Mouse (Mus musculus) CH12.LX (cell line): Measurements from ENCODE around the gene Rpl26. TPM values are rescaled to one million over a fixed set of nuclear protein-coding genes. Genes with fewer than 3 reads are reported as not detected.

Experiments
- DNase-seq: peaks from one replicate; pipeline ENCODE4 v3.0.0-alpha.2; 2013; ENCODE audit errors: extremely low read depth
- H3K27ac ChIP-seq: 2 replicates; pipeline ENCODE4 v1.5.1; 2012; ENCODE audit warnings: low read depth, mild to moderate bottlenecking, control low read depth, moderate library complexity; ENCODE audit not compliant: insufficient read depth
- H3K27me3 ChIP-seq: replicated peaks from 2 replicates; pipeline ENCODE3; 2012; ENCODE audit warnings: inconsistent platforms
- H3K36me3 ChIP-seq, 2 experiments: replicated peaks in 1 of 2; 2 replicates each; pipeline versions ENCODE3 to v1.6.1; 2012; ENCODE audit warnings: inconsistent platforms in 1 of 2, low read length in 1 of 2, mild to moderate bottlenecking in 1 of 2, mixed read lengths in 1 of 2, moderate library complexity in 1 of 2; ENCODE audit not compliant: control insufficient read depth in 1 of 2, insufficient read depth in 1 of 2
- H3K4me1 ChIP-seq, 2 experiments: 2 replicates each; pipeline ENCODE4 v1.6.1; 2012; ENCODE audit warnings: inconsistent platforms in 1 of 2, moderate library complexity in 1 of 2; ENCODE audit not compliant: insufficient read depth in 2 of 2, control insufficient read depth in 1 of 2
- H3K4me2 ChIP-seq: 2 replicates; pipeline ENCODE4 v1.6.1; 2012; ENCODE audit warnings: low read depth, mild to moderate bottlenecking, control low read depth; ENCODE audit not compliant: poor library complexity, insufficient read depth, severe bottlenecking
- H3K4me3 ChIP-seq, 3 experiments: fragments of 150-350 bp in 1 of 3; sonication (generic) in 1 of 3; replicated peaks in 1 of 3; 2 replicates each; pipeline versions ENCODE3 to v1.5.1; 2011 to 2012; ENCODE audit warnings: low read depth in 2 of 3, low read length in 2 of 3, mild to moderate bottlenecking in 2 of 3, moderate library complexity in 2 of 3, control low read depth in 1 of 3, improper control_type of control experiment in 1 of 3, inconsistent platforms in 1 of 3, mixed read lengths in 1 of 3; ENCODE audit not compliant: poor library complexity in 1 of 3
- H3K79me2 ChIP-seq: replicated peaks from 2 replicates; pipeline ENCODE4 v1.6.1; 2012; ENCODE audit warnings: mild to moderate bottlenecking, moderate library complexity; ENCODE audit not compliant: control insufficient read depth, poor library complexity, insufficient read depth, severe bottlenecking; ENCODE audit errors: extremely low read depth
- H3K9ac ChIP-seq: 2 replicates; pipeline ENCODE4 v1.6.1; 2012; ENCODE audit warnings: low read depth, mild to moderate bottlenecking, control low read depth, moderate library complexity; ENCODE audit not compliant: insufficient read depth
- H3K9me3 ChIP-seq: replicated peaks from 2 replicates; pipeline ENCODE3; 2012; ENCODE audit warnings: low read length, inconsistent platforms, mixed read lengths
- BHLHE40 ChIP-seq: IDR thresholded peaks from 2 replicates; pipeline ENCODE4 v1.6.1; 2011; ENCODE audit warnings: mild to moderate bottlenecking, low read depth, low read length, improper control_type of control experiment
- CHD1 ChIP-seq: IDR thresholded peaks from 2 replicates; pipeline ENCODE4 v1.6.1; 2012; ENCODE audit warnings: low read depth, low read length, improper control_type of control experiment, inconsistent platforms
- CHD2 ChIP-seq: IDR thresholded peaks from 2 replicates; pipeline ENCODE4 v1.6.1; 2011; ENCODE audit warnings: low read length, improper control_type of control experiment
- CTCF ChIP-seq, 2 experiments: IDR thresholded peaks in 1 of 2; conservative IDR thresholded peaks in 1 of 2; 2 replicates each; pipeline ENCODE4 v1.5.1; 2011 to 2012; ENCODE audit warnings: low read depth in 2 of 2, low read length in 2 of 2, improper control_type of control experiment in 1 of 2, inconsistent platforms in 1 of 2, mild to moderate bottlenecking in 1 of 2, moderate library complexity in 1 of 2
- ELF1 ChIP-seq: IDR thresholded peaks from 2 replicates; pipeline ENCODE4 v1.6.1; 2014; ENCODE audit warnings: low read depth, mild to moderate bottlenecking, inconsistent platforms, low read length, improper control_type of control experiment
- EP300 ChIP-seq: IDR thresholded peaks from 2 replicates; pipeline ENCODE4 v1.6.1; 2011; ENCODE audit warnings: low read length, improper control_type of control experiment
- GABPA ChIP-seq: IDR thresholded peaks from 2 replicates; pipeline ENCODE4 v1.6.1; 2012; ENCODE audit warnings: low read depth, low read length, improper control_type of control experiment, inconsistent platforms; ENCODE audit not compliant: insufficient replicate concordance
- HCFC1 ChIP-seq: IDR thresholded peaks from 2 replicates; pipeline ENCODE4 v1.6.1; 2012; ENCODE audit warnings: low read depth, mild to moderate bottlenecking, inconsistent platforms, low read length, improper control_type of control experiment
- JUN ChIP-seq: IDR thresholded peaks from 2 replicates; pipeline ENCODE4 v1.6.1; 2011; ENCODE audit warnings: low read depth, mild to moderate bottlenecking, low read length, improper control_type of control experiment, moderate library complexity; ENCODE audit not compliant: insufficient read depth
- KAT2A ChIP-seq: IDR thresholded peaks from 2 replicates; pipeline ENCODE4 v1.6.1; 2012; ENCODE audit warnings: low read length, improper control_type of control experiment, inconsistent platforms; ENCODE audit not compliant: insufficient replicate concordance
- MAFK ChIP-seq: IDR thresholded peaks from 2 replicates; pipeline ENCODE4 v1.6.1; 2011; ENCODE audit warnings: low read length, improper control_type of control experiment; ENCODE audit not compliant: insufficient replicate concordance
- MAX ChIP-seq: IDR thresholded peaks from 2 replicates; pipeline ENCODE4 v1.6.1; 2011; ENCODE audit warnings: low read length, improper control_type of control experiment
- MAZ ChIP-seq: IDR thresholded peaks from 2 replicates; pipeline ENCODE4 v1.6.1; 2012; ENCODE audit warnings: low read depth, mild to moderate bottlenecking, inconsistent platforms, low read length, improper control_type of control experiment, moderate library complexity
- MEF2A ChIP-seq: IDR thresholded peaks from 2 replicates; pipeline ENCODE4 v1.6.1; 2014; ENCODE audit warnings: low read depth, mild to moderate bottlenecking, inconsistent platforms, low read length, improper control_type of control experiment, borderline replicate concordance
- MXI1 ChIP-seq: IDR thresholded peaks from 2 replicates; pipeline ENCODE4 v1.6.1; 2011; ENCODE audit warnings: mild to moderate bottlenecking, low read depth, low read length, improper control_type of control experiment
- NELFE ChIP-seq: IDR thresholded peaks from 2 replicates; pipeline ENCODE4 v1.6.1; 2011; ENCODE audit warnings: low read depth, low read length, improper control_type of control experiment
- NRF1 ChIP-seq: IDR thresholded peaks from 2 replicates; pipeline ENCODE4 v1.6.1; 2014; ENCODE audit warnings: low read depth, mild to moderate bottlenecking, inconsistent platforms, low read length, improper control_type of control experiment, moderate library complexity
- PAX5 ChIP-seq: IDR thresholded peaks from 2 replicates; pipeline ENCODE4 v1.6.1; 2012; ENCODE audit warnings: low read length, inconsistent platforms, mixed read lengths
- POLR2A ChIP-seq: IDR thresholded peaks from 2 replicates; pipeline ENCODE4 v1.6.1; 2011; ENCODE audit warnings: low read depth, mild to moderate bottlenecking, improper control_type of control experiment, low read length
- POLR2AphosphoS2 ChIP-seq: IDR thresholded peaks from 2 replicates; pipeline ENCODE4 v1.6.1; 2011; ENCODE audit warnings: low read depth, low read length, improper control_type of control experiment
- RCOR1 ChIP-seq: conservative IDR thresholded peaks from 2 replicates; pipeline ENCODE4 v1.6.1; 2012; ENCODE audit warnings: low read depth, mild to moderate bottlenecking, inconsistent platforms, low read length, improper control_type of control experiment
- SIN3A ChIP-seq: IDR thresholded peaks from 2 replicates; pipeline ENCODE4 v1.6.1; 2012; ENCODE audit warnings: low read length, improper control_type of control experiment, inconsistent platforms
- SMC3 ChIP-seq: IDR thresholded peaks from 2 replicates; pipeline ENCODE4 v1.6.1; 2011; ENCODE audit warnings: low read depth, low read length, improper control_type of control experiment
- TBP ChIP-seq: conservative IDR thresholded peaks from 2 replicates; pipeline ENCODE4 v1.6.1; 2011; ENCODE audit warnings: low read depth, low read length, improper control_type of control experiment
- TCF12 ChIP-seq: IDR thresholded peaks from 2 replicates; pipeline ENCODE4 v1.6.1; 2014; ENCODE audit warnings: low read depth, mild to moderate bottlenecking, inconsistent platforms, low read length, improper control_type of control experiment
- USF1 ChIP-seq: IDR thresholded peaks from 2 replicates; pipeline ENCODE4 v1.6.1; 2014; ENCODE audit warnings: low read depth, mild to moderate bottlenecking, inconsistent platforms, low read length, improper control_type of control experiment
- USF2 ChIP-seq: conservative IDR thresholded peaks from 2 replicates; pipeline ENCODE4 v1.6.1; 2011; ENCODE audit warnings: low read depth, low read length, improper control_type of control experiment
- ZKSCAN1 ChIP-seq: IDR thresholded peaks from 2 replicates; pipeline ENCODE4 v1.6.1; 2012; ENCODE audit warnings: low read depth, inconsistent platforms, low read length, improper control_type of control experiment, borderline replicate concordance
- ZMIZ1 ChIP-seq: IDR thresholded peaks from 2 replicates; pipeline ENCODE4 v1.6.1; 2012; ENCODE audit warnings: low read depth, mild to moderate bottlenecking, inconsistent platforms, low read length, improper control_type of control experiment
- ZNF384 ChIP-seq: IDR thresholded peaks from 2 replicates; pipeline ENCODE4 v1.6.1; 2012; ENCODE audit warnings: low read depth, low read length, improper control_type of control experiment, inconsistent platforms
- dilution Hi-C: fragments of 300-500 bp; cut with MboI; formaldehyde crosslinking; loops from 2 replicates; pipeline ENCODE4 v1.14.3; 2020; ENCODE audit warnings: low sequenced_read_pairs; ENCODE audit not compliant: extremely low pct_unique_long_range_greater_than_20kb, extremely low pct_ligation_motif_present
- in situ Hi-C: fragments of 300-500 bp; cut with MboI; formaldehyde crosslinking; loops from 3 replicates; pipeline ENCODE4 v1.14.3; 2019; ENCODE audit warnings: low sequenced_read_pairs, low pct_ligation_motif_present, low pct_unique_long_range_greater_than_20kb, mixed read lengths
- polyA plus RNA-seq: library from polyadenylated mRNA; unstranded; fragments of >175 nt; gene quantifications from 2 replicates; pipeline ENCODE4 v1.2.1, GENCODE M21; 2012; ENCODE audit warnings: low read depth; ENCODE audit not compliant: insufficient read length
- total RNA-seq, 2 experiments: library from RNA; depleted of rRNA; stranded (reverse); fragments of 300-350 nt in 1 of 2; fragments of >200 nt in 1 of 2; gene quantifications; 2 replicates each; pipeline ENCODE4 v1.2.3; 2012 to 2014

The Rpl26 gene
- total and polyA plus RNA-seq, 3 experiments: 3,408 to 6,551 (median 6,508) TPM

DNA sequence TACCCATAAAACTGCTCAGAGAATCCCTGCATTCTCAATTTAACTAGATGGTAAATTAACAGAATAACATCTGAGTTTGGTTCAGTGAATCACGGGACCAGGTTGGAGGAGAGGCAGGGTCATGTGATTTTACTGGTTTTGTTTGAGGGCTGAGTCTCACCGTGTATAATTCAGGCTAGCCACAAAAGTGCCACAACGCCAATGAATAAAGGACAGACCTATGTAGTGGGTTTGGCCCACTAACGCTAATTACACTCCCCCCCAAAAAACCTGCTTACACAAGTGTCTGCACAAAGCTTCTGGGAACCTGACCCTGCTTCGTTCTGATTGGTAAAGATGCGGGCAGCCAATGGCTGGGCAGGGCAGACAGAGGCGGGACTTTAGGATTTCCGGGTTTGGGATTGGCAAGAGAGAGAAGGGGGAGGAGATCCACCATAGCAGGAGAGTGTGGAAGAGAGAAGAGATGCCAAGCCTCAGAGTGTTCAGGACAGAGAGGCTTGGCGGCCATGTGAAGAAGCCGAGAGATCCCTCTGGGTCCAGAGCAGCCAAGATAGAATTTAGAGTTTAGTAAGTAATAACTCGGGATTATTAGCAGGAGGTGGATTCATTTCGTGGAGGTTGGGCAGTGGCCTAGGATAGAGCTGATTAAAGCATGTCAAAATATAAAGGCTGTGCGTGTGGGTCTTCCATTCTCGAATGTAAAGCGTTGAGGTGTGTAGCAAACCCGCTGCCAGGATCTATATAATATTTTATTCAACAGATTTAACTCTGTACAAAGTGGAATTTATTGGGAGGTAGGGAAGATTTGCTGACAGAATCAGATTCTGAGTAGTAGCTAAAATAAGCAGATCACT lies 38.3 kb downstream of the Rpl26 start:
- Histone ChIP-seq H3K9ac (peak overlapping the region; percentile 93), H3K79me2 (no peaks in the 10 kb centered on the region), H3K4me3 (peak overlapping the region; percentile 56 to 75 (median 63)), H3K27ac (no peak overlapping the region), H3K36me3 (peaks cover 0 to 24% of the 10 kb centered on the region in 2 experiments), H3K4me2 (peak overlapping the region; percentile 77), H3K27me3 (no peaks in the 10 kb centered on the region), H3K9me3 (no peaks in the 10 kb centered on the region), H3K4me1 (peaks cover 0 to 22% of the 10 kb centered on the region in 2 experiments; a peak in 2 of 4 replicates)
- TF ChIP-seq ZMIZ1: peak; percentile 96
- peak; percentile 70 for TF ChIP-seq USF2
- peak; percentile 82 for TF ChIP-seq TCF12
- no peak for TF ChIP-seq JUN
- 0 out of 2 replicates have a peak, but pooled peaks have one; percentile 56 for TF ChIP-seq MAZ
- TF ChIP-seq ZNF384: no peak
- no peak for TF ChIP-seq GABPA
- TF ChIP-seq EP300: 0 out of 2 replicates have a peak, but pooled peaks have one; percentile 27
- TF ChIP-seq USF1: peak; percentile 74
- no peak for TF ChIP-seq ZKSCAN1
- peak; percentile 49 for TF ChIP-seq MAX
- TF ChIP-seq PAX5: no peak
- TF ChIP-seq NELFE: peak; percentile 87
- peak; percentile 89 for TF ChIP-seq TBP
- TF ChIP-seq MAFK: peak; percentile 61; the same call in 1 of the 2 replicates
- no peak for TF ChIP-seq SMC3
- TF ChIP-seq SIN3A: peak; percentile 90
- peak; percentile 77 for TF ChIP-seq CHD2
- peak; percentile 56 for TF ChIP-seq HCFC1
- TF ChIP-seq CHD1: peak; percentile 84; the same call in 1 of the 2 replicates
- peak; percentile 93 for TF ChIP-seq POLR2A
- TF ChIP-seq MXI1: peak; percentile 78; the same call in 1 of the 2 replicates
- TF ChIP-seq MEF2A: peak; percentile 57
- TF ChIP-seq BHLHE40: peak; percentile 86
- TF ChIP-seq NRF1: peak; percentile 34; the same call in 1 of the 2 replicates
- TF ChIP-seq CTCF (conservative IDR thresholded peaks at IDR 0.05 in 1 of 2, IDR thresholded peaks at IDR 0.05 in 1 of 2; ENCODE audit: low read depth in 2 of 2, low read length in 2 of 2): no peak
- TF ChIP-seq ELF1: peak; percentile 98
- TF ChIP-seq KAT2A: 0 out of 2 replicates have a peak, but pooled peaks have one; percentile 47
- TF ChIP-seq RCOR1: 0 out of 2 replicates have a peak, but pooled peaks have one; percentile 46
- TF ChIP-seq POLR2AphosphoS2: peak; percentile 86; the same call in 1 of the 2 replicates
- dilution Hi-C loops: no loop called here
- in situ Hi-C loops: no loop called here
- peak; percentile 95 for DNase-seq
